10 mouse cellular contexts compared by ENCODE assay signal in genomic region chr10:100065529-100066301, GRCm38 (mm10). TPM values are rescaled to one million over a fixed set of nuclear protein-coding genes. Genes with fewer than 3 reads are reported as not detected.
DNase-seq lines count a peak whose midpoint lies in the region; ATAC-seq and TF ChIP-seq lines count a peak whose summit lies in the region.
"Had no signal": no experiment of that assay in that cellular context is flagged by ENCODE, and none has a peak within 500 bp of the region (broad histone marks: within the 10 kb centered on the region; RNA-seq: fewer than 3 reads in every experiment).

No protein-coding gene starts in this region.

- peak; percentile 14 for DNase-seq in adrenal gland, postnatal 14 days
- no peak for DNase-seq in adrenal gland, postnatal 4 days (ENCODE audit: low spot score in 2 of 2)
- DNase-seq in gastrocnemius, postnatal 10 days: peak; percentile 13
- DNase-seq in lung, postnatal 0 days (ENCODE audit: low spot score): peak; percentile 52
- DNase-seq in right cerebral cortex, postnatal 10 days (ENCODE audit: low spot score in 2 of 2): no peak
- DNase-seq in frontal cortex, postnatal 36 days (ENCODE audit: low spot score in 2 of 2): no peak
- no peak for DNase-seq in ovary, postnatal 14 days (ENCODE audit: low spot score)
- DNase-seq: thymus, postnatal 25 days had no signal

- 47% methylated on average over 12 of the region's 12 CpGs for WGBS in lung, postnatal 0 days

- no peak overlapping the region for H3K4me3 ChIP-seq in ES-Bruce4 (ENCODE audit: low read depth, low read length)
- no peak overlapping the region for H3K4me3 ChIP-seq in lung, postnatal 0 days (ENCODE audit: low read depth, low read length)

- H3K9me3 ChIP-seq in ES-Bruce4 (replicated peaks; ENCODE audit: control insufficient read depth, insufficient read depth, low read length, poor library complexity, severe bottlenecking): no peaks in the 10 kb centered on the region
- H3K9me3 ChIP-seq in lung, postnatal 0 days (ENCODE audit: low read length): no peaks in the 10 kb centered on the region

- peak; percentile 37; the same call in 1 of the 2 replicates for ATAC-seq in lung, postnatal 0 days

- no peak for TF ChIP-seq CTCF in ES-Bruce4 (IDR thresholded peaks at IDR 0.05; ENCODE audit: low read depth, low read length)
- no peak for TF ChIP-seq CTCF in lung, postnatal 0 days (IDR thresholded peaks at IDR 0.05)

- no peak overlapping the region for H3K9ac ChIP-seq in ES-Bruce4 (ENCODE audit: low read depth, poor library complexity, severe bottlenecking)
- no peak overlapping the region for H3K9ac ChIP-seq in lung, postnatal 0 days (replicated peaks; ENCODE audit: low read depth)
- H3K9ac ChIP-seq: liver, embryonic 14.5 days had no signal

- no peaks in the 10 kb centered on the region for H3K36me3 ChIP-seq in ES-Bruce4 (ENCODE audit: control insufficient read depth, insufficient read depth, low read length, poor library complexity, severe bottlenecking)
- no peaks in the 10 kb centered on the region; the same call in 1 of the 2 replicates for H3K36me3 ChIP-seq in lung, postnatal 0 days (ENCODE audit: insufficient read depth, low read length)

- peak; percentile 76 for TF ChIP-seq EP300 in ES-Bruce4 (IDR thresholded peaks at IDR 0.05; ENCODE audit: insufficient read depth, low read depth, low read length)
- TF ChIP-seq EP300 in lung, postnatal 0 days (IDR thresholded peaks at IDR 0.05): 0 out of 2 replicates have a peak, but pooled peaks have one; percentile 8

- no peak for TF ChIP-seq POLR2A in ES-Bruce4 (IDR thresholded peaks at IDR 0.05; ENCODE audit: insufficient read depth, low read length)

- H3K27ac ChIP-seq in ES-Bruce4 (ENCODE audit: insufficient read depth, low read length): peak overlapping the region; percentile 51; the same call in 1 of the 2 replicates
- H3K27ac ChIP-seq in lung, postnatal 0 days (ENCODE audit: low read length): peak overlapping the region; percentile 4; the same call in 1 of the 2 replicates
- H3K27ac ChIP-seq: liver, embryonic 14.5 days had no signal

- no peak overlapping the region for H3K4me2 ChIP-seq in lung, postnatal 0 days (replicated peaks; ENCODE audit: low read depth, low read length)

- peaks cover 2% of the 10 kb centered on the region for H3K4me1 ChIP-seq in ES-Bruce4 (ENCODE audit: control insufficient read depth, insufficient read depth, low read length)
- H3K4me1 ChIP-seq in lung, postnatal 0 days (ENCODE audit: insufficient read depth, low read depth, low read length): no peaks in the 10 kb centered on the region

- no peaks in the 10 kb centered on the region for H3K27me3 ChIP-seq in ES-Bruce4 (ENCODE audit: control insufficient read depth, insufficient read depth, low read length, poor library complexity, severe bottlenecking)
- no peaks in the 10 kb centered on the region for H3K27me3 ChIP-seq in lung, postnatal 0 days (replicated peaks; ENCODE audit: insufficient read depth, low read length)

RNA-seq across cellular contexts. Expression of gene Kitl, which starts 50.3 kb away (rescaled TPM):
- total RNA-seq in adrenal gland, postnatal 14 days (2021): 62.6 and 65.2 TPM in 2 replicates
- total RNA-seq in adrenal gland, postnatal 4 days (2021): 10 to 100 TPM; 51.4 to 52.7 TPM
- polyA plus RNA-seq in ES-Bruce4 (2011; ENCODE audit: insufficient read depth, insufficient read length, low read depth, missing spikeins): 8.9 and 9.6 TPM in 2 replicates
- 10 to 100 TPM; 32.0 to 38.3 TPM for total RNA-seq in gastrocnemius, postnatal 10 days (2021)
- 75.2 and 93.6 TPM in 2 replicates for polyA plus RNA-seq in lung, postnatal 0 days (2015; fragmentation: Nextera tagmentation; extraction: Ambion mirVana)

Comparison
In these comparisons a context has a peak if more than half of its experiments do, and no peak if none do; other contexts are left out.
1. DNase-seq: peak in adrenal gland, postnatal 14 days (single experiment), gastrocnemius, postnatal 10 days (single experiment) and lung, postnatal 0 days (single experiment); none in adrenal gland, postnatal 4 days (0 of 2), right cerebral cortex, postnatal 10 days (0 of 2), frontal cortex, postnatal 36 days (0 of 2) and ovary, postnatal 14 days (single experiment).